Mouse (Mus musculus) CH12.LX (cell line): ENCODE measurements around the gene 9930022D16Rik. TPM values are rescaled to one million over a fixed set of nuclear protein-coding genes. Genes with fewer than 3 reads are reported as not detected.

Experiments used
- DNase-seq: peaks from one replicate; pipeline ENCODE4 v3.0.0-alpha.2; 2013; ENCODE audit errors: extremely low read depth
- H3K27ac ChIP-seq: 2 replicates; pipeline ENCODE4 v1.5.1; 2012; ENCODE audit warnings: low read depth, mild to moderate bottlenecking, control low read depth, moderate library complexity; ENCODE audit not compliant: insufficient read depth
- H3K27me3 ChIP-seq: replicated peaks from 2 replicates; pipeline ENCODE3; 2012; ENCODE audit warnings: inconsistent platforms
- H3K36me3 ChIP-seq, 2 experiments: replicated peaks in 1 of 2; 2 replicates each; pipeline versions ENCODE3 to v1.6.1; 2012; ENCODE audit warnings: inconsistent platforms in 1 of 2, low read length in 1 of 2, mild to moderate bottlenecking in 1 of 2, mixed read lengths in 1 of 2, moderate library complexity in 1 of 2; ENCODE audit not compliant: control insufficient read depth in 1 of 2, insufficient read depth in 1 of 2
- H3K4me1 ChIP-seq, 2 experiments: 2 replicates each; pipeline ENCODE4 v1.6.1; 2012; ENCODE audit warnings: inconsistent platforms in 1 of 2, moderate library complexity in 1 of 2; ENCODE audit not compliant: insufficient read depth in 2 of 2, control insufficient read depth in 1 of 2
- H3K4me2 ChIP-seq: 2 replicates; pipeline ENCODE4 v1.6.1; 2012; ENCODE audit warnings: low read depth, mild to moderate bottlenecking, control low read depth; ENCODE audit not compliant: poor library complexity, insufficient read depth, severe bottlenecking
- H3K4me3 ChIP-seq, 3 experiments: fragments of 150-350 bp in 1 of 3; sonication (generic) in 1 of 3; replicated peaks in 1 of 3; 2 replicates each; pipeline versions ENCODE3 to v1.5.1; 2011 to 2012; ENCODE audit warnings: low read depth in 2 of 3, low read length in 2 of 3, mild to moderate bottlenecking in 2 of 3, moderate library complexity in 2 of 3, control low read depth in 1 of 3, improper control_type of control experiment in 1 of 3, inconsistent platforms in 1 of 3, mixed read lengths in 1 of 3; ENCODE audit not compliant: poor library complexity in 1 of 3
- H3K79me2 ChIP-seq: replicated peaks from 2 replicates; pipeline ENCODE4 v1.6.1; 2012; ENCODE audit warnings: mild to moderate bottlenecking, moderate library complexity; ENCODE audit not compliant: control insufficient read depth, poor library complexity, insufficient read depth, severe bottlenecking; ENCODE audit errors: extremely low read depth
- H3K9ac ChIP-seq: 2 replicates; pipeline ENCODE4 v1.6.1; 2012; ENCODE audit warnings: low read depth, mild to moderate bottlenecking, control low read depth, moderate library complexity; ENCODE audit not compliant: insufficient read depth
- H3K9me3 ChIP-seq: replicated peaks from 2 replicates; pipeline ENCODE3; 2012; ENCODE audit warnings: low read length, inconsistent platforms, mixed read lengths
- BHLHE40 ChIP-seq: IDR thresholded peaks from 2 replicates; pipeline ENCODE4 v1.6.1; 2011; ENCODE audit warnings: mild to moderate bottlenecking, low read depth, low read length, improper control_type of control experiment
- CTCF ChIP-seq, 2 experiments: IDR thresholded peaks in 1 of 2; conservative IDR thresholded peaks in 1 of 2; 2 replicates each; pipeline ENCODE4 v1.5.1; 2011 to 2012; ENCODE audit warnings: low read depth in 2 of 2, low read length in 2 of 2, improper control_type of control experiment in 1 of 2, inconsistent platforms in 1 of 2, mild to moderate bottlenecking in 1 of 2, moderate library complexity in 1 of 2
- IRF4 ChIP-seq: IDR thresholded peaks from 2 replicates; pipeline ENCODE4 v1.6.1; 2014; ENCODE audit warnings: low read depth, mild to moderate bottlenecking, inconsistent platforms, low read length, improper control_type of control experiment
- MAFK ChIP-seq: IDR thresholded peaks from 2 replicates; pipeline ENCODE4 v1.6.1; 2011; ENCODE audit warnings: low read length, improper control_type of control experiment; ENCODE audit not compliant: insufficient replicate concordance
- MEF2A ChIP-seq: IDR thresholded peaks from 2 replicates; pipeline ENCODE4 v1.6.1; 2014; ENCODE audit warnings: low read depth, mild to moderate bottlenecking, inconsistent platforms, low read length, improper control_type of control experiment, borderline replicate concordance
- NRF1 ChIP-seq: IDR thresholded peaks from 2 replicates; pipeline ENCODE4 v1.6.1; 2014; ENCODE audit warnings: low read depth, mild to moderate bottlenecking, inconsistent platforms, low read length, improper control_type of control experiment, moderate library complexity
- RAD21 ChIP-seq: IDR thresholded peaks from 2 replicates; pipeline ENCODE4 v1.6.1; 2011; ENCODE audit warnings: low read depth, mild to moderate bottlenecking, low read length, improper control_type of control experiment, moderate library complexity
- RCOR1 ChIP-seq: conservative IDR thresholded peaks from 2 replicates; pipeline ENCODE4 v1.6.1; 2012; ENCODE audit warnings: low read depth, mild to moderate bottlenecking, inconsistent platforms, low read length, improper control_type of control experiment
- SIN3A ChIP-seq: IDR thresholded peaks from 2 replicates; pipeline ENCODE4 v1.6.1; 2012; ENCODE audit warnings: low read length, improper control_type of control experiment, inconsistent platforms
- USF2 ChIP-seq: conservative IDR thresholded peaks from 2 replicates; pipeline ENCODE4 v1.6.1; 2011; ENCODE audit warnings: low read depth, low read length, improper control_type of control experiment
- ZC3H11A ChIP-seq: IDR thresholded peaks from 2 replicates; pipeline ENCODE4 v1.6.1; 2012; ENCODE audit warnings: low read depth, mild to moderate bottlenecking, inconsistent platforms, low read length, improper control_type of control experiment
- ZNF384 ChIP-seq: IDR thresholded peaks from 2 replicates; pipeline ENCODE4 v1.6.1; 2012; ENCODE audit warnings: low read depth, low read length, improper control_type of control experiment, inconsistent platforms
- dilution Hi-C: fragments of 300-500 bp; cut with MboI; formaldehyde crosslinking; loops from 2 replicates; pipeline ENCODE4 v1.14.3; 2020; ENCODE audit warnings: low sequenced_read_pairs; ENCODE audit not compliant: extremely low pct_unique_long_range_greater_than_20kb, extremely low pct_ligation_motif_present
- in situ Hi-C: fragments of 300-500 bp; cut with MboI; formaldehyde crosslinking; loops from 3 replicates; pipeline ENCODE4 v1.14.3; 2019; ENCODE audit warnings: low sequenced_read_pairs, low pct_ligation_motif_present, low pct_unique_long_range_greater_than_20kb, mixed read lengths
- polyA plus RNA-seq: library from polyadenylated mRNA; unstranded; fragments of >175 nt; gene quantifications from 2 replicates; pipeline ENCODE4 v1.2.1, GENCODE M21; 2012; ENCODE audit warnings: low read depth; ENCODE audit not compliant: insufficient read length
- total RNA-seq, 2 experiments: library from RNA; depleted of rRNA; stranded (reverse); fragments of 300-350 nt in 1 of 2; fragments of >200 nt in 1 of 2; gene quantifications; 2 replicates each; pipeline ENCODE4 v1.2.3; 2012 to 2014

The 9930022D16Rik gene
- total and polyA plus RNA-seq, 3 experiments = 0.08 TPM; not detected in 1

GRCm38 (mm10) chr11:109414802-109415201 lies 1.1 kb downstream of the 9930022D16Rik start:
- Histone ChIP-seq H3K9me3 (no peaks in the 10 kb centered on the region), H3K36me3 (no peaks in the 10 kb centered on the region), H3K9ac (no peak overlapping the region), H3K27ac (no peak overlapping the region), H3K4me3 (no peak overlapping the region), H3K27me3 (no peaks in the 10 kb centered on the region), H3K79me2 (no peaks in the 10 kb centered on the region), H3K4me2 (no peak overlapping the region), H3K4me1 (peaks cover 35 to 64% of the 10 kb centered on the region in 2 experiments)
- DNase-seq = no peak
- in situ Hi-C loops (loop anchor here (5.0 kb wide), 1 partner anchor 53 kb away; the partner anchor contains the start of gene Gna13), dilution Hi-C loops (no loop called here)
- TF ChIP-seq ZC3H11A (no peak), MAFK (no peak), NRF1 (no peak), RAD21 (no peak), USF2 (no peak), SIN3A (no peak), BHLHE40 (no peak), IRF4 (no peak), MEF2A (no peak), RCOR1 (no peak), CTCF (conservative IDR thresholded peaks at IDR 0.05 in 1 of 2, IDR thresholded peaks at IDR 0.05 in 1 of 2; ENCODE audit: low read depth in 2 of 2, low read length in 2 of 2) (no peak)

GRCm38 (mm10) chr11:109416709-109417420 lies 3.1 kb downstream of the 9930022D16Rik start:
- no peak for DNase-seq
- TF ChIP-seq CTCF (conservative IDR thresholded peaks at IDR 0.05 in 1 of 2, IDR thresholded peaks at IDR 0.05 in 1 of 2; ENCODE audit: low read depth in 2 of 2, low read length in 2 of 2) (no peak), ZNF384 (peak; percentile 51; the same call in 1 of the 2 replicates), IRF4 (no peak)
- TF ChIP-seq, all 38 proteins: peak for 1
- Histone ChIP-seq H3K9me3 (peaks cover under 1% of the 10 kb centered on the region), H3K79me2 (no peaks in the 10 kb centered on the region), H3K27me3 (no peaks in the 10 kb centered on the region), H3K36me3 (no peaks in the 10 kb centered on the region), H3K27ac (no peak overlapping the region), H3K4me1 (peaks cover 32 to 62% of the 10 kb centered on the region in 2 experiments), H3K4me2 (no peak overlapping the region), H3K4me3 (no peak overlapping the region), H3K9ac (no peak overlapping the region)
- dilution Hi-C loops = no loop called here
- in situ Hi-C loops = no loop called here
